Mouse (Mus musculus) thymus, adult 2 months (tissue): ENCODE data around the gene Gne. TPM values are rescaled to one million over a fixed set of nuclear protein-coding genes. Genes with fewer than 3 reads are reported as not detected.

Experiments used
- DNase-seq: peaks from one replicate; pipeline ENCODE4 v3.0.0; 2021
- H3K27ac ChIP-seq: fragments of 200-500 bp; 2 replicates; pipeline ENCODE4 v1.5.1; 2012; ENCODE audit warnings: low read length, control low read depth; ENCODE audit not compliant: control insufficient read depth, insufficient read depth
- H3K27me3 ChIP-seq: fragments of 200-500 bp; 2 replicates; pipeline ENCODE4 v1.6.1; 2012; ENCODE audit warnings: mild to moderate bottlenecking, low read length, moderate library complexity, mixed read lengths; ENCODE audit not compliant: control insufficient read depth, insufficient read depth
- H3K36me3 ChIP-seq: fragments of 200-500 bp; 2 replicates; pipeline ENCODE4 v1.6.1; 2012; ENCODE audit warnings: mild to moderate bottlenecking, low read length, moderate library complexity; ENCODE audit not compliant: control insufficient read depth, insufficient read depth
- H3K4me1 ChIP-seq: fragments of 200-500 bp; replicated peaks from 2 replicates; pipeline ENCODE4 v1.6.1; 2012; ENCODE audit warnings: low read length; ENCODE audit not compliant: control insufficient read depth, insufficient read depth
- H3K4me3 ChIP-seq: fragments of 200-500 bp; 2 replicates; pipeline ENCODE4 v1.5.1; 2012; ENCODE audit warnings: mild to moderate bottlenecking, low read length, control low read depth, moderate library complexity; ENCODE audit not compliant: control insufficient read depth, insufficient read depth
- CTCF ChIP-seq: fragments of 200-500 bp; IDR thresholded peaks from 2 replicates; pipeline ENCODE4 v1.5.1; 2012; ENCODE audit warnings: mild to moderate bottlenecking, control low read depth, low read length, moderate library complexity, borderline replicate concordance; ENCODE audit not compliant: control insufficient read depth, poor library complexity, insufficient read depth; ENCODE audit errors: extremely low read depth
- POLR2A ChIP-seq: fragments of 200-500 bp; IDR thresholded peaks from 2 replicates; pipeline ENCODE4 v1.6.1; 2012; ENCODE audit warnings: mild to moderate bottlenecking, low read length, control low read depth, moderate library complexity; ENCODE audit not compliant: control insufficient read depth, poor library complexity, insufficient read depth; ENCODE audit errors: extremely low read depth
- WGBS: fragments of 180-500 bp; shearing (Covaris S2); methylation state at CpG from one replicate; pipeline ENCODE4 v1.1.7; 2018; 5-methylcytosine and 5-hydroxymethylcytosine counted together
- polyA plus RNA-seq: library from polyadenylated mRNA; depleted of rRNA; stranded (reverse); fragments of >200 nt; gene quantifications from 2 replicates; pipeline ENCODE4 v1.2.3, GENCODE M21; 2012

Gne gene
- polyA plus RNA-seq, 1 experiment: 28.0 TPM

- Histone ChIP-seq H3K4me1 (peaks cover 11% of the 10 kb centered on the region), H3K27me3 (no peaks in the 10 kb centered on the region), H3K27ac (no peak overlapping the region), H3K36me3 (no peaks in the 10 kb centered on the region), H3K4me3 (no peak overlapping the region)
- TF ChIP-seq POLR2A (no peak), CTCF (no peak)
- 100% methylated on average over 1 of the region's 1 CpGs for WGBS
- DNase-seq: no peak
Observed at GRCm38 (mm10) chr4:44010176-44010575, 73.8 kb downstream of the Gne start.

DNA sequence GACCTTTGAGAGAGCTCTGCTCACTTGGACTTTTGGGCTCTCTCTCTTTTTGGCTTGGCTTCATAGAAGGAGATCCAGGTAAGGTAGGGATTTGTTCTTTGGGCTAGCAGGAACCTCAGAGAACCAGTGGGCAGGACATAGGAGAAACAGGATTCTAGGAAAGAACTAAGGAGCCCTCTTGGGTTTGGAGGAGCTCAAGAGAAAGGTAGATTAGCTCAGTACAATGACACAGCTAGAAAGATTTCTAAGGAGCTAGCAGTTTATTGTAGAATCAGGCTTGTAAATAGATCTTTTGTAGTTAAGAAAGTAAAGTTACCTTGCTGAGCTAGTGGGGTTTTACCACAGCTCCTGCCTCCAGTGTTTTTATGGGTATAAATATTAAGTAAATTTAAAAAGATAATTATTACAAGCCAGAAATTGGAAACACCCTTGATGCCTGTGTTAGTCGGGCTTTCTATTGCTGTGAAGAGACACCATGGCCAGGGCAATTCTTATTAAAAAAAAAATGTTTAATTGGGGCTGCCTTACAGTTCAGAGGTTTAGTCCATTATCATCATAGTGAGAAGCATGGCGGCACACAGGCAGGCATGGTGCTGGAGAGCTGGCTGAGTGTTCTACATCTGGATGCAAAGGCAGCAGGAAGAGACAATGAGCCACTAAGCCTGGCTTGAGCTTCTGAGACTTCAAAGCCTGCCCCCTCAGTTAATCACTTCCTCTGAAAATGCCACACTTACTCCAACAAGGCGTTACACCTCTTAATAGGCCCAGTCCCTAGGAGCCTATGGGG is 79.2 kb downstream of the Gne start:
- Histone ChIP-seq H3K27me3 (no peaks in the 10 kb centered on the region), H3K27ac (no peak overlapping the region), H3K4me1 (no peaks in the 10 kb centered on the region; the same call in 1 of the 2 replicates), H3K4me3 (no peak overlapping the region), H3K36me3 (no peaks in the 10 kb centered on the region)
- WGBS: 94% methylated on average over 3 of the region's 3 CpGs
- no peak for DNase-seq
- no peak for TF ChIP-seq CTCF
- TF ChIP-seq POLR2A: no peak

GRCm38 (mm10) chr4:44004126-44004525 is 79.9 kb downstream of the Gne start, which contains the start of gene Clta:
TSS of gene Clta (plus strand) at chr4:44004452.
- Histone ChIP-seq H3K4me1 (no peaks in the 10 kb centered on the region; the same call in 1 of the 2 replicates), H3K27ac (no peak within 1 kb of the TSS), H3K36me3 (no peaks in the 10 kb centered on the region), H3K4me3 (no peak within 1 kb of the TSS), H3K27me3 (no peaks in the 10 kb centered on the region)
- TF ChIP-seq CTCF (no peak), POLR2A (no peak)
- DNase-seq: no peak
- WGBS: 97% methylated on average over 5 of the region's 5 CpGs

GRCm38 (mm10) chr4:44003622-44004021 is 80.4 kb downstream of the Gne start:
- 97% methylated on average over 6 of the region's 6 CpGs for WGBS
- Histone ChIP-seq H3K4me3 (no peak overlapping the region), H3K27ac (no peak overlapping the region), H3K27me3 (no peaks in the 10 kb centered on the region), H3K36me3 (no peaks in the 10 kb centered on the region), H3K4me1 (no peaks in the 10 kb centered on the region; the same call in 1 of the 2 replicates)
- DNase-seq: no peak
- no peak for TF ChIP-seq POLR2A
- TF ChIP-seq CTCF: no peak

- Histone ChIP-seq H3K4me1 (no peaks in the 10 kb centered on the region), H3K36me3 (no peaks in the 10 kb centered on the region), H3K27ac (no peak overlapping the region), H3K27me3 (no peaks in the 10 kb centered on the region), H3K4me3 (no peak overlapping the region)
- WGBS: 93% methylated on average over 2 of the region's 2 CpGs
- TF ChIP-seq POLR2A (no peak), CTCF (no peak)
- DNase-seq: no peak
Observed at GRCm38 (mm10) chr4:43994342-43994741, 89.6 kb downstream of the Gne start.

GRCm38 (mm10) chr4:43993072-43993471 is 90.9 kb downstream of the Gne start:
- no peaks in the 10 kb centered on the region for H3K27me3 ChIP-seq
- no peaks in the 10 kb centered on the region for H3K4me1 ChIP-seq
- DNase-seq: no peak
- no peaks in the 10 kb centered on the region for H3K36me3 ChIP-seq
- WGBS: 95% methylated on average over 11 of the region's 11 CpGs
- H3K4me3 ChIP-seq: no peak overlapping the region
- TF ChIP-seq POLR2A: no peak
- no peak overlapping the region for H3K27ac ChIP-seq
